Mouse (Mus musculus) ES-Bruce4 (cell line): ENCODE measurements at regions not wholly inside any gene's neighbourhood (a gene's known extent, or its start where the extent isn't known, plus 50 kb on each side); places are given as distances from the start of the nearest gene placed in this dataset.
A peak's percentile ranks its signal among the peaks of the same experiment; 100 is the strongest.

ENCODE experiments used
- H3K27ac ChIP-seq: 2 replicates; pipeline ENCODE4 v1.5.1; 2012; ENCODE audit warnings: low read length, inconsistent platforms; ENCODE audit not compliant: insufficient read depth
- H3K27me3 ChIP-seq: 2 replicates; pipeline ENCODE4 v1.6.1; 2012; ENCODE audit warnings: mild to moderate bottlenecking, low read length, inconsistent platforms; ENCODE audit not compliant: control insufficient read depth, poor library complexity, insufficient read depth, severe bottlenecking
- H3K36me3 ChIP-seq: 2 replicates; pipeline ENCODE4 v1.6.1; 2012; ENCODE audit warnings: inconsistent platforms, mild to moderate bottlenecking, low read length, moderate library complexity; ENCODE audit not compliant: control insufficient read depth, poor library complexity, insufficient read depth, severe bottlenecking
- H3K4me1 ChIP-seq: one replicate; pipeline ENCODE4 v1.8.1; 2011; ENCODE audit warnings: low read length; ENCODE audit not compliant: control insufficient read depth, insufficient read depth
- H3K4me3 ChIP-seq: 2 replicates; pipeline ENCODE4 v1.5.1; 2011; ENCODE audit warnings: low read depth, mild to moderate bottlenecking, low read length
- H3K9ac ChIP-seq: 2 replicates; pipeline ENCODE4 v1.6.1; 2012; ENCODE audit warnings: low read depth, mild to moderate bottlenecking, inconsistent platforms; ENCODE audit not compliant: poor library complexity, severe bottlenecking
- H3K9me3 ChIP-seq: replicated peaks from 2 replicates; pipeline ENCODE4 v1.6.1; 2012; ENCODE audit warnings: mild to moderate bottlenecking, low read length, inconsistent platforms; ENCODE audit not compliant: control insufficient read depth, poor library complexity, insufficient read depth, severe bottlenecking
- CTCF ChIP-seq: IDR thresholded peaks from one replicate; pipeline ENCODE4 v1.8.1; 2011; ENCODE audit warnings: low read depth, low read length
- EP300 ChIP-seq: IDR thresholded peaks from 2 replicates; pipeline ENCODE4 v1.6.1; 2011; ENCODE audit warnings: low read depth, low read length; ENCODE audit not compliant: insufficient read depth
- POLR2A ChIP-seq: IDR thresholded peaks from one replicate; pipeline ENCODE4 v1.8.1; 2011; ENCODE audit warnings: low read length; ENCODE audit not compliant: insufficient read depth

GRCm38 (mm10) chr1:156994644-156995016 is 55.2 kb upstream of the Ralgps2 start:
- Histone ChIP-seq H3K9ac (no peak overlapping the region), H3K27me3 (no peaks in the 10 kb centered on the region), H3K27ac (peak overlapping the region; percentile 94), H3K4me1 (peaks cover 13% of the 10 kb centered on the region), H3K36me3 (no peaks in the 10 kb centered on the region), H3K9me3 (no peaks in the 10 kb centered on the region), H3K4me3 (no peak overlapping the region)
- TF ChIP-seq CTCF (no peak), EP300 (no peak), POLR2A (no peak)

- Histone ChIP-seq H3K9ac (no peak overlapping the region), H3K27me3 (no peaks in the 10 kb centered on the region), H3K36me3 (no peaks in the 10 kb centered on the region), H3K27ac (peak overlapping the region; percentile 93), H3K4me1 (peaks cover 15% of the 10 kb centered on the region), H3K4me3 (no peak overlapping the region), H3K9me3 (no peaks in the 10 kb centered on the region)
- TF ChIP-seq POLR2A = no peak
- TF ChIP-seq EP300 = peak; percentile 65; the same call in 1 of the 2 replicates
Observed at GRCm38 (mm10) chr1:156994005-156994643, 54.7 kb upstream of the Ralgps2 start.

GRCm38 (mm10) chr1:156993105-156993504 is 53.7 kb upstream of the Ralgps2 start:
- Histone ChIP-seq H3K4me3 (no peak overlapping the region), H3K4me1 (peaks cover 15% of the 10 kb centered on the region), H3K27ac (no peak overlapping the region), H3K9ac (no peak overlapping the region), H3K27me3 (no peaks in the 10 kb centered on the region), H3K9me3 (no peaks in the 10 kb centered on the region), H3K36me3 (no peaks in the 10 kb centered on the region)
- TF ChIP-seq CTCF (no peak), EP300 (no peak), POLR2A (no peak)

- H3K9me3 ChIP-seq = no peaks in the 10 kb centered on the region
- no peaks in the 10 kb centered on the region for H3K36me3 ChIP-seq
- TF ChIP-seq POLR2A = no peak
- no peak for TF ChIP-seq CTCF
- TF ChIP-seq EP300 = no peak
- H3K4me3 ChIP-seq = no peak overlapping the region
- no peak overlapping the region for H3K9ac ChIP-seq
- H3K27me3 ChIP-seq = no peaks in the 10 kb centered on the region
- no peak overlapping the region for H3K27ac ChIP-seq
- peaks cover 14% of the 10 kb centered on the region for H3K4me1 ChIP-seq
Observed at GRCm38 (mm10) chr1:156992536-156992935, 53.1 kb upstream of the Ralgps2 start.

GRCm38 (mm10) chr1:156990567-156991494 is 51.4 kb upstream of the Ralgps2 start:
- H3K9ac ChIP-seq = no peak overlapping the region
- no peaks in the 10 kb centered on the region for H3K36me3 ChIP-seq
- no peak overlapping the region for H3K27ac ChIP-seq
- H3K4me1 ChIP-seq = peaks cover 12% of the 10 kb centered on the region
- H3K27me3 ChIP-seq = no peaks in the 10 kb centered on the region
- H3K9me3 ChIP-seq = no peaks in the 10 kb centered on the region
- no peak overlapping the region for H3K4me3 ChIP-seq
- TF ChIP-seq CTCF (no peak), EP300 (no peak), POLR2A (no peak)

- Histone ChIP-seq H3K36me3 (no peaks in the 10 kb centered on the region), H3K4me3 (no peak overlapping the region), H3K27me3 (no peaks in the 10 kb centered on the region), H3K4me1 (peaks cover 12% of the 10 kb centered on the region), H3K9ac (no peak overlapping the region), H3K9me3 (no peaks in the 10 kb centered on the region), H3K27ac (no peak overlapping the region)
- TF ChIP-seq EP300 (no peak), CTCF (no peak), POLR2A (no peak)
Observed at GRCm38 (mm10) chr1:156990112-156990511, 50.7 kb upstream of the Ralgps2 start.
